ENCODE assay signal across 16 mouse cellular contexts in the genomic region with DNA sequence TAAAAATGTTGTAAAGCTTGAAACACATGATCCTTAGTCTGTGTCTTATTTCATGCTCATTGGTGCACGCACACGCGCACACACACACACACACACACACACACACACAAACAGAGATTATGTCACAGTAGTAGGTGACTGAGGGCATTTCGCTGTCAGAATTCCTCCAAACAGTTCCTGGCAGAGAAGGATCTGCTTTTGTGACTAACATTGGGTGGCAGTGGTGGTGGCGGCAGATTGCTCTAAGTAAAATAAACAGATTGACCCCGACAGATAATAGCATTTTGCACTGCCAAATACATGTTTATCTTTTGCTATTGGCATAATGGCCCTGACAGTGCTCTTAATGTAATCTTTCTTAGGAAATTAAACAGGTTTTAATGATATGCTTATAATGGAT.
"Had no signal": no experiment of that assay in that cellular context is flagged by ENCODE, and none has a peak within 500 bp of the region (broad histone marks: within the 10 kb centered on the region; RNA-seq: fewer than 3 reads in every experiment).

No protein-coding gene starts in this region.

- H3K27me3 ChIP-seq: intestine, embryonic 15.5 days; kidney, embryonic 15.5 days; liver, embryonic 15.5 days; megakaryocyte, embryonic 14.5 days; midbrain, embryonic 13.5 days; neural tube, embryonic 13.5 days had no signal

- H3K4me3 ChIP-seq: intestine, embryonic 15.5 days; kidney, embryonic 15.5 days; left cerebral cortex, adult 2 months; liver, embryonic 15.5 days; megakaryocyte, embryonic 14.5 days; midbrain, embryonic 10.5 days; midbrain, embryonic 13.5 days; myocyte; neural tube, embryonic 13.5 days had no signal

- ATAC-seq: intestine, embryonic 15.5 days; midbrain, embryonic 13.5 days; midbrain, embryonic 16.5 days had no signal

- H3K27ac ChIP-seq: intestine, embryonic 15.5 days; kidney, embryonic 15.5 days; left cerebral cortex, adult 2 months; liver, embryonic 15.5 days; midbrain, embryonic 13.5 days; neural tube, embryonic 13.5 days had no signal

- DNase-seq: kidney, adult 11 months; kidney, postnatal 10 days; layer of hippocampus, postnatal 36 days; thymus, adult 18-20 months; thymus, postnatal 4 days had no signal

- H3K36me3 ChIP-seq: intestine, embryonic 15.5 days; kidney, embryonic 15.5 days; liver, embryonic 15.5 days; midbrain, embryonic 10.5 days; midbrain, embryonic 13.5 days; neural tube, embryonic 13.5 days had no signal

- H3K9ac ChIP-seq: intestine, embryonic 15.5 days; kidney, embryonic 15.5 days; liver, embryonic 15.5 days; midbrain, embryonic 13.5 days; neural tube, embryonic 13.5 days had no signal

- H3K4me2 ChIP-seq: intestine, embryonic 15.5 days; kidney, embryonic 15.5 days; liver, embryonic 11.5 days; liver, embryonic 15.5 days; midbrain, embryonic 13.5 days; neural tube, embryonic 13.5 days had no signal

- H3K4me1 ChIP-seq: intestine, embryonic 15.5 days; kidney, embryonic 15.5 days; liver, embryonic 15.5 days; megakaryocyte, embryonic 14.5 days had no signal

- H3K9me3 ChIP-seq: intestine, embryonic 15.5 days; kidney, embryonic 15.5 days; liver, embryonic 15.5 days; midbrain, embryonic 10.5 days; midbrain, embryonic 13.5 days; neural tube, embryonic 13.5 days had no signal
